In genomic region chr1:149069570-149069969, GRCm38 (mm10) we compare ENCODE assay signal across 24 mouse cellular contexts.
"Had no signal": no experiment of that assay in that cellular context is flagged by ENCODE, and none has a peak within 500 bp of the region (broad histone marks: within the 10 kb centered on the region; RNA-seq: fewer than 3 reads in every experiment).

No protein-coding gene starts in this region.

- H3K4me3 ChIP-seq: embryonic facial prominence, embryonic 10.5 days; embryonic facial prominence, embryonic 12.5 days; embryonic facial prominence, embryonic 13.5 days; embryonic facial prominence, embryonic 15.5 days; erythroblast, embryonic 14.5 days; forebrain, embryonic 10.5 days; forebrain, embryonic 12.5 days; forebrain, embryonic 13.5 days; forebrain, embryonic 15.5 days; gastrocnemius, adult 2 months; heart, adult 2 months; heart, embryonic 10.5 days had no signal

- H3K9ac ChIP-seq: embryonic facial prominence, embryonic 12.5 days; embryonic facial prominence, embryonic 13.5 days; embryonic facial prominence, embryonic 15.5 days; forebrain, embryonic 12.5 days; forebrain, embryonic 13.5 days; forebrain, embryonic 15.5 days; forebrain, postnatal 0 days had no signal

- H3K27me3 ChIP-seq: embryonic facial prominence, embryonic 12.5 days; embryonic facial prominence, embryonic 13.5 days; embryonic facial prominence, embryonic 15.5 days; forebrain, embryonic 12.5 days; forebrain, embryonic 13.5 days; forebrain, embryonic 15.5 days had no signal

- H3K4me1 ChIP-seq: embryonic facial prominence, embryonic 10.5 days; embryonic facial prominence, embryonic 12.5 days; embryonic facial prominence, embryonic 13.5 days; embryonic facial prominence, embryonic 15.5 days; forebrain, embryonic 10.5 days; forebrain, embryonic 12.5 days; forebrain, embryonic 13.5 days; forebrain, embryonic 15.5 days; heart, embryonic 10.5 days had no signal

- H3K9me3 ChIP-seq: embryonic facial prominence, embryonic 10.5 days; embryonic facial prominence, embryonic 12.5 days; embryonic facial prominence, embryonic 13.5 days; embryonic facial prominence, embryonic 15.5 days; forebrain, embryonic 10.5 days; forebrain, embryonic 12.5 days; forebrain, embryonic 13.5 days; forebrain, embryonic 15.5 days; heart, embryonic 10.5 days had no signal

- H3K36me3 ChIP-seq: embryonic facial prominence, embryonic 10.5 days; embryonic facial prominence, embryonic 12.5 days; embryonic facial prominence, embryonic 13.5 days; embryonic facial prominence, embryonic 15.5 days; forebrain, embryonic 10.5 days; forebrain, embryonic 12.5 days; forebrain, embryonic 15.5 days; heart, embryonic 10.5 days had no signal

- DNase-seq: cerebellum, postnatal 10 days; cerebellum, postnatal 14 days; cerebellum, postnatal 25 days; cerebellum, postnatal 36 days; embryo, embryonic 11 days; forebrain, postnatal 0 days; gastrocnemius, adult 2 months; gastrocnemius, postnatal 10 days; gastrocnemius, postnatal 14 days; gastrocnemius, postnatal 25 days; gastrocnemius, postnatal 36 days; heart, adult 11 months; heart, adult 18-20 months; heart, adult 2 months had no signal

- H3K27ac ChIP-seq: embryonic facial prominence, embryonic 10.5 days; embryonic facial prominence, embryonic 12.5 days; embryonic facial prominence, embryonic 13.5 days; embryonic facial prominence, embryonic 15.5 days; forebrain, embryonic 10.5 days; forebrain, embryonic 12.5 days; forebrain, embryonic 13.5 days; forebrain, embryonic 15.5 days; gastrocnemius, adult 2 months; heart, adult 2 months; heart, embryonic 10.5 days had no signal
